Mouse (Mus musculus): ENCODE data around the gene Prpsap1. TPM values are rescaled to one million over a fixed set of nuclear protein-coding genes. Genes with fewer than 3 reads are reported as not detected.

Gene Prpsap1
- polyA plus RNA-seq, 1 experiment from 2014 or later, result 181 TPM

- H3K9me3 ChIP-seq (ENCODE audit: control insufficient read depth, low read length), result no peaks in the 10 kb centered on the region
- ATAC-seq, result peak; percentile 28; the same call in 1 of the 2 replicates
- peaks cover 36% of the 10 kb centered on the region for H3K27me3 ChIP-seq (replicated peaks; ENCODE audit: control insufficient read depth, insufficient read depth, low read length)
- WGBS, result 0% methylated on average over 47 of the region's 50 CpGs
- H3K27ac ChIP-seq (ENCODE audit: low read depth, low read length), result no peak overlapping the region; the same call in 1 of the 2 replicates
- peaks cover under 1% of the 10 kb centered on the region; the same call in 1 of the 2 replicates for H3K36me3 ChIP-seq (ENCODE audit: control insufficient read depth, insufficient read depth, low read length)
- peak overlapping the region; percentile 50 for H3K4me3 ChIP-seq (ENCODE audit: low read length)
- H3K4me2 ChIP-seq (ENCODE audit: low read length), result peak overlapping the region; percentile 93
- peaks cover 34% of the 10 kb centered on the region for H3K4me1 ChIP-seq (ENCODE audit: control insufficient read depth, insufficient read depth, low read depth, low read length)
- H3K9ac ChIP-seq (ENCODE audit: low read depth, low read length), result peak overlapping the region; percentile 60
These were observed 38.9 kb upstream of the Prpsap1 start for GRCm38 (mm10) chr11:116532810-116533338.

- Histone ChIP-seq H3K4me1 (ENCODE audit: control insufficient read depth, insufficient read depth, low read depth, low read length) (peaks cover 34% of the 10 kb centered on the region), H3K4me3 (ENCODE audit: low read length) (peak overlapping the region; percentile 50), H3K27ac (ENCODE audit: low read depth, low read length) (no peak overlapping the region; the same call in 1 of the 2 replicates), H3K27me3 (replicated peaks; ENCODE audit: control insufficient read depth, insufficient read depth, low read length) (peaks cover 36% of the 10 kb centered on the region), H3K4me2 (ENCODE audit: low read length) (peak overlapping the region; percentile 93), H3K9ac (ENCODE audit: low read depth, low read length) (peak overlapping the region; percentile 60), H3K36me3 (ENCODE audit: control insufficient read depth, insufficient read depth, low read length) (no peaks in the 10 kb centered on the region; the same call in 1 of the 2 replicates), H3K9me3 (ENCODE audit: control insufficient read depth, low read length) (no peaks in the 10 kb centered on the region)
- under 1% methylated on average over 30 of the region's 30 CpGs for WGBS
- ATAC-seq, result no peak
These were observed 38.3 kb upstream of the Prpsap1 start for GRCm38 (mm10) chr11:116532262-116532809.

GRCm38 (mm10) chr11:116531371-116532191, 37.6 kb upstream of the Prpsap1 start:
- peak overlapping the region; percentile 57 for H3K9ac ChIP-seq (ENCODE audit: low read depth, low read length)
- H3K36me3 ChIP-seq (ENCODE audit: control insufficient read depth, insufficient read depth, low read length), result no peaks in the 10 kb centered on the region
- no peaks in the 10 kb centered on the region for H3K9me3 ChIP-seq (ENCODE audit: control insufficient read depth, low read length)
- H3K4me3 ChIP-seq (ENCODE audit: low read length), result peak overlapping the region; percentile 50
- no peak for ATAC-seq
- H3K27me3 ChIP-seq (replicated peaks; ENCODE audit: control insufficient read depth, insufficient read depth, low read length), result peaks cover 36% of the 10 kb centered on the region
- H3K4me1 ChIP-seq (ENCODE audit: control insufficient read depth, insufficient read depth, low read depth, low read length), result peaks cover 34% of the 10 kb centered on the region
- peak overlapping the region; percentile 93 for H3K4me2 ChIP-seq (ENCODE audit: low read length)
- no peak overlapping the region for H3K27ac ChIP-seq (ENCODE audit: low read depth, low read length)
- 3% methylated on average over 48 of the region's 48 CpGs for WGBS

GRCm38 (mm10) chr11:116530187-116531147, 36.5 kb upstream of the Prpsap1 start, which contains the start of gene Sphk1:
Gene Sphk1 (plus strand): TSS chr11:116530925.
- ATAC-seq, result peak; percentile 38; the same call in 1 of the 2 replicates
- no peaks in the 10 kb centered on the region for H3K9me3 ChIP-seq (ENCODE audit: control insufficient read depth, low read length)
- H3K9ac ChIP-seq (ENCODE audit: low read depth, low read length), result peak within 1 kb of the TSS; percentile 57
- peak within 1 kb of the TSS; percentile 50 for H3K4me3 ChIP-seq (ENCODE audit: low read length)
- WGBS, result 30% methylated on average over 11 of the region's 11 CpGs
- peaks cover 36% of the 10 kb centered on the region for H3K27me3 ChIP-seq (replicated peaks; ENCODE audit: control insufficient read depth, insufficient read depth, low read length)
- 0 out of 2 replicates have a peak within 1 kb of the TSS, but pooled peaks have one; percentile 39 for H3K27ac ChIP-seq (ENCODE audit: low read depth, low read length)
- no peaks in the 10 kb centered on the region for H3K36me3 ChIP-seq (ENCODE audit: control insufficient read depth, insufficient read depth, low read length)
- peak within 1 kb of the TSS; percentile 93 for H3K4me2 ChIP-seq (ENCODE audit: low read length)
- peaks cover 34% of the 10 kb centered on the region for H3K4me1 ChIP-seq (ENCODE audit: control insufficient read depth, insufficient read depth, low read depth, low read length)

GRCm38 (mm10) chr11:116528636-116529320, 34.8 kb upstream of the Prpsap1 start:
- no peak for ATAC-seq
- 70% methylated on average over 8 of the region's 8 CpGs for WGBS
- no peak overlapping the region for H3K4me2 ChIP-seq (ENCODE audit: low read length)
- H3K9me3 ChIP-seq (ENCODE audit: control insufficient read depth, low read length), result no peaks in the 10 kb centered on the region
- no peak overlapping the region for H3K9ac ChIP-seq (ENCODE audit: low read depth, low read length)
- H3K4me1 ChIP-seq (ENCODE audit: control insufficient read depth, insufficient read depth, low read depth, low read length), result peaks cover 30% of the 10 kb centered on the region
- H3K36me3 ChIP-seq (ENCODE audit: control insufficient read depth, insufficient read depth, low read length), result no peaks in the 10 kb centered on the region
- peaks cover 27% of the 10 kb centered on the region for H3K27me3 ChIP-seq (replicated peaks; ENCODE audit: control insufficient read depth, insufficient read depth, low read length)
- no peak overlapping the region for H3K27ac ChIP-seq (ENCODE audit: low read depth, low read length)
- no peak overlapping the region for H3K4me3 ChIP-seq (ENCODE audit: low read length)

GRCm38 (mm10) chr11:116523699-116524189, 29.7 kb upstream of the Prpsap1 start:
- H3K27ac ChIP-seq (ENCODE audit: low read depth, low read length), result peak overlapping the region; percentile 59; the same call in 1 of the 2 replicates
- WGBS, result 51% methylated on average over 5 of the region's 5 CpGs
- H3K9ac ChIP-seq (ENCODE audit: low read depth, low read length), result peak overlapping the region; percentile 35; the same call in 1 of the 2 replicates
- no peak overlapping the region for H3K4me3 ChIP-seq (ENCODE audit: low read length)
- no peaks in the 10 kb centered on the region for H3K27me3 ChIP-seq (replicated peaks; ENCODE audit: control insufficient read depth, insufficient read depth, low read length)
- H3K36me3 ChIP-seq (ENCODE audit: control insufficient read depth, insufficient read depth, low read length), result no peaks in the 10 kb centered on the region
- H3K4me1 ChIP-seq (ENCODE audit: control insufficient read depth, insufficient read depth, low read depth, low read length), result peaks cover 6% of the 10 kb centered on the region
- no peak overlapping the region for H3K4me2 ChIP-seq (ENCODE audit: low read length)
- no peak for ATAC-seq
- H3K9me3 ChIP-seq (ENCODE audit: control insufficient read depth, low read length), result no peaks in the 10 kb centered on the region

- peak overlapping the region; percentile 59; the same call in 1 of the 2 replicates for H3K27ac ChIP-seq (ENCODE audit: low read depth, low read length)
- no peak overlapping the region for H3K9ac ChIP-seq (ENCODE audit: low read depth, low read length)
- H3K27me3 ChIP-seq (replicated peaks; ENCODE audit: control insufficient read depth, insufficient read depth, low read length), result no peaks in the 10 kb centered on the region
- no peaks in the 10 kb centered on the region for H3K9me3 ChIP-seq (ENCODE audit: control insufficient read depth, low read length)
- H3K4me2 ChIP-seq (ENCODE audit: low read length), result no peak overlapping the region
- no peak overlapping the region for H3K4me3 ChIP-seq (ENCODE audit: low read length)
- no peak for ATAC-seq
- WGBS, result 49% methylated on average over 16 of the region's 16 CpGs
- peaks cover 6% of the 10 kb centered on the region for H3K4me1 ChIP-seq (ENCODE audit: control insufficient read depth, insufficient read depth, low read depth, low read length)
- H3K36me3 ChIP-seq (ENCODE audit: control insufficient read depth, insufficient read depth, low read length), result no peaks in the 10 kb centered on the region
These were observed 29.1 kb upstream of the Prpsap1 start for GRCm38 (mm10) chr11:116522886-116523698.
